Mouse (Mus musculus) megakaryocyte, adult 5-6 weeks (primary cell): Measurements from ENCODE around the gene Jph3. TPM values are rescaled to one million over a fixed set of nuclear protein-coding genes. Genes with fewer than 3 reads are reported as not detected.

ENCODE experiments used
- ATAC-seq: 2 replicates; pipeline ENCODE4 v1.8.0; 2016; ENCODE audit warnings: mild to moderate bottlenecking, inconsistent platforms; ENCODE audit not compliant: poor library complexity, severe bottlenecking
- total RNA-seq, 2 experiments: library from RNA; stranded (forward) in 1 of 2; stranded (reverse) in 1 of 2; fragments of 153-499, 151-499 nt in 1 of 2; fragments of 221-1000, 200-1000 nt in 1 of 2; gene quantifications; 2 replicates each; pipeline versions ENCODE4 v1.2.3 to v1.2.4; 2015 to 2017

Gene Jph3
- total RNA-seq, 2 experiments from 2014 or later = 0.07 to 0.18 TPM

GRCm38 (mm10) chr8:121729754-121730153 lies 331 bp downstream of the Jph3 start:
- no peak for ATAC-seq

GRCm38 (mm10) chr8:121730170-121730569 lies 747 bp downstream of the Jph3 start:
- no peak for ATAC-seq

GRCm38 (mm10) chr8:121730646-121731045 lies 1.2 kb downstream of the Jph3 start:
- no peak for ATAC-seq

DNA sequence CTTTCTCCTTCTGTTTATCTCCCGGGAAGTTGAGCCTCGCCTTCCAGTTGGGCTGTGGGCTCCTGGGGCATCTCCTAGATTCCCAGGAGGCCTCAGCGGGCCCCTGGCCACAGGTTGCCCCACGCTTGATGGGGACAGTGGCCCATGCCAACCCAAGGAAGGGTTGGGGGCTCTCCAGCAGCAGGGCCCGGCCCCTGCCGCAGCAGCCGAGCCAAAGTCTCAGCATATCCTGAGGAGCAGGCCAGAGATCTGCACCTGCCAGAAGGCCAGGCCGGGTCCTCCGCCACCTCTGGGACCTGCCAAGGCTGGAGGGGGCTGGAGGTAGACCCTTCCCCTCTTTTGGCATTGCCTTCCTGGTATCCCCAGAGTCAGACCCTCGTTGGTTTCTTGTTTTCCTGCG lies 1.6 kb downstream of the Jph3 start:
- ATAC-seq = no peak

- ATAC-seq = no peak
Observed at GRCm38 (mm10) chr8:121731471-121732333, 2.3 kb downstream of the Jph3 start.

DNA sequence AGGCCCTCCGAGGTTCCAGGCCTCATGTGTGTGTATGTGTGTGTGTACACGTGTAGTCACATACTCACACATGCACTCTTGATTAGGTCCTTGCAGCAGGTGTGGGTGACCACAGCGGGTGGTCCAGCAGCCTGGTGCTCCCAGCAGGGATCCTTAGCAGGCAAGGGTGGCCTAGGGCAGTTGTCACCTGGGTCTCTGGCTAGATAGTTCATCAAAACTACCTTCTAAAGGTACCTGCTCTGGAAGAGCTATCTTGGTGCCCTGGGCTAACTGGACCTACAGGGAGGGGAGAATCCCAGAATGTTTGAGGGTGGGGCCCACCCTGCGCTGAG lies 2.9 kb downstream of the Jph3 start:
- ATAC-seq = no peak

DNA sequence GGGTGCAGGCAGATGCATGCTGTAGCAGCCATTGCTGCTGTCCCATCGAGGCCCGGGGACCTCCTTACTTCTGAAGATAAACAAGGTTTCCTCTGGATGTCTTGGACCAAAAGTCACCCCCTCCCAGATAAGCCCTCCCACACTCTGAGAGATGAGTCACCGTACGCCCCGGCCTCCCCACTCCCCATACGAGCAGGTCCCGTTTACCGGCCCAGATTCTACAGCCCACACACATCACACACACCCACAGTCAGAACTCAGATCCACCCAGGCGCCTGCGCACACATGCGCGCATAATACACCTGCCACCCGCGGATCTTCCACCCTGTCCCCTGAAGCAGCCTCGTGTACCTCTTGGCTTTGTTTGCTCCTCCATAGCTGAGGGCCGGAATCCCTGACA lies 4.8 kb downstream of the Jph3 start:
- no peak for ATAC-seq

DNA sequence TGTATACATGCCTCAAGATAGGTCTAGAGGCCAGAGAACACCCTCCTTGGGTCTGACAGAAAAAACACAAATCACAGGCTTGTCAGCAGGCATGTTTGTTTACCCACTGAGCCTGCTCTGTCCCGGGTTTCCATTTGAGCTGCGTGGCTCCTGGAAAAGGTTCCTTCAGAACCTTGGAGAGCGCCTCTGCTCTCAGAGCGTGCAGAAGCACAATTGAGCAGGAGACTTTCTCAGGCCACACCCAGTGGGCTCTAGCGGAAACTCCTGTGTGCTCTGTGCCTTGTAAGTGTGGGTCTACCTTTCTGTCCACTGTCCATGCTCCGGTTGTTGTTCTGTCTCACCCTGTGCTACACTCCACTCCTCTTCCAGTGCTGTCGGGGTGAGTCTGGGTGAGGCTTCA lies 6.8 kb downstream of the Jph3 start:
- ATAC-seq = no peak

DNA sequence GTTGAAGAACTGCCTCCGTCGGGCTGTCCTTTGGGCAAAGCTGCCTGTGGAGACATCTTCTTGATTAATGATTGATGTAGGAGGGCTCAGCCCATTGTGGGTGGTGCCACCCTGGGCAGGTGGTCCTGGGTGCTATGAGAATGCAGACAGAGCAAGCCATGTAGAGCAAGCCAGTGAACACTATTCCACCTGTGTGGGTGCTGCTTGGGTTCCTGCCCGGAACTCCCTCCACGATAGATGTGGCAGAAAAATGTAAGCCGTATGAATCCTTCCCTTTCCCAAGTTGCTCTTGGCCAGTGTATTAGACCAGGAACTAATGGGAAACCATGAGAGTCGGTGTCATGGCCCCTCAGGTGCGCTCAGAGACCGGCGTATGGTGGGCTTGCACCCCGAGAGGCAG lies 11.3 kb downstream of the Jph3 start:
- no peak for ATAC-seq

GRCm38 (mm10) chr8:121749501-121749900 lies 20.1 kb downstream of the Jph3 start:
- no peak for ATAC-seq

DNA sequence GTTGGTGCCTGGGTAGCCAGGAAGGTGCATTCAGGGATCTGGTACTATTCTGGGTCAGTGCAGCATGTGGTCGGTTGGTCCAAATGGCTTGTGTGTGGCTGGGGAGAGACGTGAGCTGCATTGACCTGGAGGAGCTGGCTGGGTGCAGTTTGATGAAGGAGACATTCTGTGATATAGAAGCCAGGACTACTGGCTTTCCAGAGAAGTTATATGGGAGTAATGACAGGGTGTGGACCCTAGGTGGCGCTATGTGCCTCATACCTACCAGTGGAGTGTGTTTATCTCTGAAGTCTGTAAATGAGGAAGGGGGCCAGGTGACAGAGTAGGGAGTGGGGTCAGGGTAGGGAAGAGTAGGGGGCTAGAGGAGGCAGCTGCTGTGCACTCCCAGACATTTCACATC lies 21.1 kb downstream of the Jph3 start:
- ATAC-seq = peak; percentile 73

DNA sequence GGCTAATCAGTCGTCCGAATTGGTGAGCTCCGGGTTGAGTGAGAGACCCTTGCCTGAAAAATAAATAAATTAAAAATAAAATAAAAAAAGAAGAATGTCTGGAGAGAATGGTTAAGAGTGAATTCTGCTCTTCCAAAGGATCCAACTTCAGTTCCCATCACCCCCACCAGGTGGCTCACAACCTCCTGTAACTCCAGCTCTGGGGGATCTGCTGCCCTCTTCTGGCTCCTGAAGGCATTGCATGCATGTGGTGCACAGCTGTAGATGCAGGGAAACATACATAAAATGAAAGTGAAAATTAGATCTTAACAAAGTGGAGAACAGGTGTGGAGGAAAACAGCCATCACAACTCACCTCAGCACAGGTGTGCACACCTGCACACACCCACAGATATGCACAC lies 22.0 kb downstream of the Jph3 start:
- peak; percentile 95 for ATAC-seq

GRCm38 (mm10) chr8:121758470-121758869 lies 29.0 kb downstream of the Jph3 start:
- no peak for ATAC-seq

- ATAC-seq = no peak
Observed at GRCm38 (mm10) chr8:121760484-121760883, 31.1 kb downstream of the Jph3 start.

- peak; percentile 52 for ATAC-seq
Observed at GRCm38 (mm10) chr8:121761480-121761879, 32.1 kb downstream of the Jph3 start.

GRCm38 (mm10) chr8:121762999-121763699 lies 33.7 kb downstream of the Jph3 start:
- ATAC-seq = no peak

GRCm38 (mm10) chr8:121763700-121764013 lies 34.2 kb downstream of the Jph3 start:
- ATAC-seq = no peak

- no peak for ATAC-seq
Observed at GRCm38 (mm10) chr8:121765594-121766138, 36.2 kb downstream of the Jph3 start.

GRCm38 (mm10) chr8:121769095-121769494 lies 39.7 kb downstream of the Jph3 start:
- no peak for ATAC-seq

- ATAC-seq = no peak
Observed at GRCm38 (mm10) chr8:121769621-121770020, 40.2 kb downstream of the Jph3 start.

GRCm38 (mm10) chr8:121770845-121771752 lies 41.7 kb downstream of the Jph3 start:
- no peak for ATAC-seq
